In genomic region chr3:6920253-6920652, GRCm38 (mm10) we compare ENCODE assay signal across 24 mouse cellular contexts.
A peak's percentile ranks its signal among the peaks of the same experiment; 100 is the strongest.
DNase-seq lines count a peak whose midpoint lies in the region; ATAC-seq and TF ChIP-seq lines count a peak whose summit lies in the region.
"Had no signal": no experiment of that assay in that cellular context is flagged by ENCODE, and none has a peak within 500 bp of the region (broad histone marks: within the 10 kb centered on the region; RNA-seq: fewer than 3 reads in every experiment).

No protein-coding gene starts in this region.

- DNase-seq in kidney, postnatal 0 days (ENCODE audit: low spot score), result peak; percentile 9
- no peak for DNase-seq in kidney, adult 9 months
- DNase-seq in limb, embryonic 10.5 days (ENCODE audit: low spot score), result peak; percentile 45
- DNase-seq in limb, embryonic 14.5 days (ENCODE audit: low spot score), result no peak
- no peak for DNase-seq in gastrocnemius, adult 2 months
- no peak for DNase-seq in gastrocnemius, adult 8-10 months (ENCODE audit: low spot score in 2 of 2)
- DNase-seq: adrenal gland, adult 2 months; adrenal gland, postnatal 10 days; adrenal gland, postnatal 25 days; cerebellum, adult 11 months; cerebellum, adult 18-20 months; cerebellum, adult 8-10 months; cerebellum, adult 9-11 months; cerebellum, postnatal 14 days; cerebellum, postnatal 36 days had no signal

- no peaks in the 10 kb centered on the region for H3K27me3 ChIP-seq in kidney, postnatal 0 days (ENCODE audit: insufficient read depth, low read length)
- no peaks in the 10 kb centered on the region for H3K27me3 ChIP-seq in limb, embryonic 10.5 days (ENCODE audit: low read depth, poor library complexity, severe bottlenecking)
- no peaks in the 10 kb centered on the region for H3K27me3 ChIP-seq in limb, embryonic 12.5 days
- no peaks in the 10 kb centered on the region for H3K27me3 ChIP-seq in limb, embryonic 14.5 days (ENCODE audit: control insufficient read depth, insufficient read depth, low read length)
- H3K27me3 ChIP-seq in neural tube, embryonic 15.5 days (replicated peaks), result no peaks in the 10 kb centered on the region
- H3K27me3 ChIP-seq: embryonic facial prominence, embryonic 13.5 days; embryonic facial prominence, embryonic 15.5 days; forebrain, embryonic 12.5 days had no signal

- no peak overlapping the region for H3K4me3 ChIP-seq in kidney, postnatal 0 days (replicated peaks; ENCODE audit: low read depth, low read length)
- H3K4me3 ChIP-seq in limb, embryonic 10.5 days, result no peak overlapping the region
- no peak overlapping the region for H3K4me3 ChIP-seq in limb, embryonic 12.5 days (replicated peaks)
- H3K4me3 ChIP-seq in limb, embryonic 14.5 days (replicated peaks; ENCODE audit: low read length), result no peak overlapping the region
- no peak overlapping the region for H3K4me3 ChIP-seq in gastrocnemius, adult 2 months
- no peak overlapping the region for H3K4me3 ChIP-seq in neural tube, embryonic 15.5 days (replicated peaks)
- H3K4me3 ChIP-seq: embryonic facial prominence, embryonic 13.5 days; embryonic facial prominence, embryonic 15.5 days; erythroblast, embryonic 14.5 days; forebrain, embryonic 10.5 days; forebrain, embryonic 12.5 days had no signal

- no peak for TF ChIP-seq POLR2A in limb, embryonic 14.5 days (IDR thresholded peaks at IDR 0.05; ENCODE audit: borderline replicate concordance, extremely low read depth, insufficient read depth, insufficient read length)

- H3K9ac ChIP-seq in kidney, postnatal 0 days (ENCODE audit: low read depth, low read length), result no peak overlapping the region
- no peak overlapping the region for H3K9ac ChIP-seq in limb, embryonic 12.5 days (replicated peaks)
- no peak overlapping the region for H3K9ac ChIP-seq in limb, embryonic 14.5 days (ENCODE audit: low read depth, low read length, severe bottlenecking)
- no peak overlapping the region for H3K9ac ChIP-seq in neural tube, embryonic 15.5 days (replicated peaks)
- H3K9ac ChIP-seq: embryonic facial prominence, embryonic 13.5 days; embryonic facial prominence, embryonic 15.5 days; forebrain, embryonic 12.5 days had no signal

- H3K4me2 ChIP-seq in kidney, postnatal 0 days (ENCODE audit: low read length), result no peak overlapping the region
- no peak overlapping the region for H3K4me2 ChIP-seq in limb, embryonic 12.5 days
- no peak overlapping the region for H3K4me2 ChIP-seq in limb, embryonic 14.5 days (replicated peaks; ENCODE audit: low read depth, low read length, severe bottlenecking)
- H3K4me2 ChIP-seq in neural tube, embryonic 15.5 days, result no peak overlapping the region
- H3K4me2 ChIP-seq: embryonic facial prominence, embryonic 13.5 days; embryonic facial prominence, embryonic 15.5 days; forebrain, embryonic 12.5 days had no signal

- no peak for TF ChIP-seq CTCF in kidney, postnatal 0 days (IDR thresholded peaks at IDR 0.05; ENCODE audit: low read depth)
- no peak for TF ChIP-seq CTCF in gastrocnemius, adult 2 months (IDR thresholded peaks at IDR 0.05)

- H3K4me1 ChIP-seq in kidney, postnatal 0 days (replicated peaks; ENCODE audit: insufficient read depth, low read length), result no peaks in the 10 kb centered on the region
- peaks cover 5% of the 10 kb centered on the region; the same call in 1 of the 2 replicates for H3K4me1 ChIP-seq in limb, embryonic 10.5 days
- peaks cover 8% of the 10 kb centered on the region; the same call in 1 of the 2 replicates for H3K4me1 ChIP-seq in limb, embryonic 12.5 days (replicated peaks)
- no peaks in the 10 kb centered on the region for H3K4me1 ChIP-seq in limb, embryonic 14.5 days (ENCODE audit: control insufficient read depth, insufficient read depth, low read length)
- no peaks in the 10 kb centered on the region for H3K4me1 ChIP-seq in neural tube, embryonic 15.5 days
- H3K4me1 ChIP-seq: embryonic facial prominence, embryonic 13.5 days; embryonic facial prominence, embryonic 15.5 days; forebrain, embryonic 10.5 days; forebrain, embryonic 12.5 days had no signal

- no peaks in the 10 kb centered on the region for H3K36me3 ChIP-seq in kidney, postnatal 0 days (ENCODE audit: insufficient read depth, low read length)
- H3K36me3 ChIP-seq in limb, embryonic 10.5 days, result no peaks in the 10 kb centered on the region
- no peaks in the 10 kb centered on the region for H3K36me3 ChIP-seq in limb, embryonic 12.5 days
- no peaks in the 10 kb centered on the region for H3K36me3 ChIP-seq in limb, embryonic 14.5 days (ENCODE audit: control insufficient read depth, insufficient read depth, low read length)
- H3K36me3 ChIP-seq in neural tube, embryonic 15.5 days, result no peaks in the 10 kb centered on the region
- H3K36me3 ChIP-seq: embryonic facial prominence, embryonic 13.5 days; embryonic facial prominence, embryonic 15.5 days; forebrain, embryonic 10.5 days; forebrain, embryonic 12.5 days had no signal

- no peaks in the 10 kb centered on the region for H3K9me3 ChIP-seq in kidney, postnatal 0 days (replicated peaks; ENCODE audit: low read length)
- H3K9me3 ChIP-seq in limb, embryonic 10.5 days (replicated peaks), result no peaks in the 10 kb centered on the region
- H3K9me3 ChIP-seq in limb, embryonic 12.5 days, result no peaks in the 10 kb centered on the region
- H3K9me3 ChIP-seq in limb, embryonic 14.5 days (ENCODE audit: control insufficient read depth, low read length), result no peaks in the 10 kb centered on the region
- no peaks in the 10 kb centered on the region for H3K9me3 ChIP-seq in neural tube, embryonic 15.5 days (replicated peaks)
- H3K9me3 ChIP-seq: embryonic facial prominence, embryonic 13.5 days; embryonic facial prominence, embryonic 15.5 days; forebrain, embryonic 10.5 days; forebrain, embryonic 12.5 days had no signal

- no peak overlapping the region for H3K27ac ChIP-seq in kidney, postnatal 0 days
- H3K27ac ChIP-seq in limb, embryonic 10.5 days, result no peak overlapping the region
- H3K27ac ChIP-seq in limb, embryonic 12.5 days, result no peak overlapping the region
- no peak overlapping the region for H3K27ac ChIP-seq in limb, embryonic 14.5 days (replicated peaks; ENCODE audit: low read depth, low read length)
- no peak overlapping the region for H3K27ac ChIP-seq in gastrocnemius, adult 2 months
- no peak overlapping the region for H3K27ac ChIP-seq in neural tube, embryonic 15.5 days (replicated peaks)
- H3K27ac ChIP-seq: embryonic facial prominence, embryonic 13.5 days; embryonic facial prominence, embryonic 15.5 days; forebrain, embryonic 10.5 days; forebrain, embryonic 12.5 days had no signal

- 31% methylated on average over 3 of the region's 3 CpGs for WGBS in kidney, postnatal 0 days
- WGBS in limb, embryonic 10.5 days, result 53% methylated on average over 3 of the region's 3 CpGs
- 16% methylated on average over 3 of the region's 3 CpGs for WGBS in limb, embryonic 12.5 days
- WGBS in limb, embryonic 14.5 days, result 17% methylated on average over 3 of the region's 3 CpGs
- WGBS in neural tube, embryonic 15.5 days, result 80% methylated on average over 3 of the region's 3 CpGs

- intact Hi-C loops in gastrocnemius, adult 2 months (cut with DNase I), result no loop called here

- no peak for ATAC-seq in kidney, postnatal 0 days (replicated peaks; ENCODE audit: low FRiP score, low read depth)
- ATAC-seq in limb, embryonic 12.5 days (ENCODE audit: insufficient number of reproducible peaks, insufficient read depth, low FRiP score, low TSS enrichment, low read depth), result peak; percentile 63; the same call in 1 of the 2 replicates
- 0 out of 2 replicates have a peak, but pooled peaks have one; percentile 26 for ATAC-seq in limb, embryonic 14.5 days (ENCODE audit: low FRiP score, low read depth)
- ATAC-seq in neural tube, embryonic 15.5 days (ENCODE audit: low FRiP score), result no peak
- ATAC-seq: forebrain, embryonic 14.5 days; forebrain, embryonic 16.5 days had no signal

Comparison
In these comparisons a context has a peak if more than half of its experiments do, and no peak if none do; other contexts are left out.
1. DNase-seq: peak in kidney, postnatal 0 days (single experiment) and limb, embryonic 10.5 days (single experiment); none in kidney, adult 9 months (single experiment), limb, embryonic 14.5 days (single experiment), gastrocnemius, adult 2 months (single experiment) and gastrocnemius, adult 8-10 months (0 of 2).
2. ATAC-seq: peak in limb, embryonic 12.5 days (single experiment) and limb, embryonic 14.5 days (single experiment); none in kidney, postnatal 0 days (single experiment) and neural tube, embryonic 15.5 days (single experiment).